7 mouse cellular contexts compared by ENCODE assay signal in the genomic region with DNA sequence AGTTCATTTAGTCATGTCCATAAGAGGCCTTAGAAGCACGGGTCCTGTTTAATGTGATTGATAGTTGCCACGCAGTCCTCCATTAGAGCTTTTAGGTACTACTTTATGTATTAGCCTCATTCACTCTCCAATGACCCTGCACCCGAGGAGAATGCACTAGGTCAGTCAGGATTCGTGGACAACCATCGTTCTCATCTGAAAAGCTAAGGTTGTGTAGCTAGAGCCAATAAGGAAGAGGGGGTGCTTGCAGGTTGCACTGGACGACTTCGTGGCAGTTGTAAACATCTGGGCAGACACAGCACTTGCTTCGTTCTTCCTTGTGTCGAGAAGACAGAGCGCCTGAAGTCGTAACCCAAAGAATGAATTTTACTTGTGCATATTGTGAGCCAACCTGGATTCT. TPM values are rescaled to one million over a fixed set of nuclear protein-coding genes. Genes with fewer than 3 reads are reported as not detected.
A peak's percentile ranks its signal among the peaks of the same experiment; 100 is the strongest.
DNase-seq lines count a peak whose midpoint lies in the region; ATAC-seq lines count a peak whose summit lies in the region.

No protein-coding gene starts in this region.

- no peaks in the 10 kb centered on the region for H3K36me3 ChIP-seq in embryonic facial prominence, embryonic 14.5 days (ENCODE audit: control insufficient read depth, insufficient read depth, low read length)
- no peaks in the 10 kb centered on the region for H3K36me3 ChIP-seq in hindbrain, embryonic 14.5 days (replicated peaks; ENCODE audit: control insufficient read depth, insufficient read depth)
- H3K36me3 ChIP-seq in macrophage (ENCODE audit: inconsistent target), result no peaks in the 10 kb centered on the region

- peak overlapping the region; percentile 95 for H3K9ac ChIP-seq in embryonic facial prominence, embryonic 14.5 days (ENCODE audit: low read depth, low read length)
- peak overlapping the region; percentile 96 for H3K9ac ChIP-seq in hindbrain, embryonic 14.5 days

- no peaks in the 10 kb centered on the region for H3K9me3 ChIP-seq in embryonic facial prominence, embryonic 14.5 days (ENCODE audit: control insufficient read depth, low read length)
- no peaks in the 10 kb centered on the region for H3K9me3 ChIP-seq in hindbrain, embryonic 14.5 days (ENCODE audit: control insufficient read depth, low read length)

- DNase-seq in right cerebral cortex, adult 2 months (ENCODE audit: low spot score in 2 of 2), result peak; percentile 21 to 50
- no peak for DNase-seq in right cerebral cortex, postnatal 10 days (ENCODE audit: low spot score in 2 of 2)
- DNase-seq in embryonic facial prominence, embryonic 14.5 days (ENCODE audit: low spot score), result peak; percentile 13
- DNase-seq in hindbrain, embryonic 14.5 days (ENCODE audit: low spot score), result no peak
- peak; percentile 51 to 54 for DNase-seq in thymus, postnatal 36 days
- no peak for DNase-seq in left cerebral cortex, adult 11 months (ENCODE audit: low spot score)

- no peaks in the 10 kb centered on the region for H3K27me3 ChIP-seq in embryonic facial prominence, embryonic 14.5 days (replicated peaks; ENCODE audit: control insufficient read depth, insufficient read depth, low read length)
- H3K27me3 ChIP-seq in hindbrain, embryonic 14.5 days (ENCODE audit: control insufficient read depth, insufficient read depth, low read length), result no peaks in the 10 kb centered on the region

- H3K79me2 ChIP-seq in macrophage (ENCODE audit: inconsistent target), result peaks cover 77% of the 10 kb centered on the region

- peak overlapping the region; percentile 97 for H3K4me3 ChIP-seq in embryonic facial prominence, embryonic 14.5 days (ENCODE audit: low read depth, low read length)
- H3K4me3 ChIP-seq in hindbrain, embryonic 14.5 days (replicated peaks; ENCODE audit: low read length), result peak overlapping the region; percentile 92
- peak overlapping the region; percentile 86 for H3K4me3 ChIP-seq in macrophage (ENCODE audit: inconsistent target)

- ATAC-seq in embryonic facial prominence, embryonic 14.5 days (ENCODE audit: low read depth), result no peak
- ATAC-seq in hindbrain, embryonic 14.5 days (ENCODE audit: low FRiP score), result peak; percentile 12; the same call in 1 of the 2 replicates

- peaks cover 10% of the 10 kb centered on the region for H3K4me1 ChIP-seq in embryonic facial prominence, embryonic 14.5 days (ENCODE audit: control insufficient read depth, insufficient read depth, low read length)
- peaks cover 39% of the 10 kb centered on the region for H3K4me1 ChIP-seq in hindbrain, embryonic 14.5 days (replicated peaks; ENCODE audit: control insufficient read depth, insufficient read depth, low read length)

- H3K27ac ChIP-seq in embryonic facial prominence, embryonic 14.5 days (replicated peaks; ENCODE audit: low read depth, low read length), result peak overlapping the region; percentile 93
- peak overlapping the region; percentile 95 for H3K27ac ChIP-seq in hindbrain, embryonic 14.5 days
- peak overlapping the region; percentile 82 for H3K27ac ChIP-seq in macrophage

- H3K4me2 ChIP-seq in embryonic facial prominence, embryonic 14.5 days (ENCODE audit: low read depth, low read length), result peak overlapping the region; percentile 89
- H3K4me2 ChIP-seq in hindbrain, embryonic 14.5 days (replicated peaks), result peak overlapping the region; percentile 84

- WGBS in embryonic facial prominence, embryonic 14.5 days, result 1% methylated on average over 11 of the region's 11 CpGs
- WGBS in hindbrain, embryonic 14.5 days, result under 1% methylated on average over 11 of the region's 11 CpGs
- WGBS in macrophage (ENCODE audit: missing documents), result 2% methylated on average over 11 of the region's 11 CpGs

RNA-seq across cellular contexts. Expression of gene Ankrd13a, which starts 0.7 kb away (rescaled TPM):
- polyA plus RNA-seq in embryonic facial prominence, embryonic 14.5 days (2014; fragmentation: Nextera tagmentation; extraction: Ambion mirVana), result 61.4 and 65.4 TPM in 2 replicates
- polyA plus RNA-seq in hindbrain, embryonic 14.5 days (2014; fragmentation: Nextera tagmentation; extraction: Ambion mirVana), result 45.5 and 48.9 TPM in 2 replicates
- total RNA-seq in macrophage (2018; cell fraction: chromatin; rRNA removed), result 100 to 1,000 TPM in 7 of 26 experiments, 10 to 100 TPM in 19; 49.4 to 172 (median 90.9) TPM
- total RNA-seq in macrophage (2018; cell fraction: cytosol; rRNA removed), result 100 to 1,000 TPM; 151 to 275 (median 203) TPM
- 100 to 1,000 TPM in 24 of 26 experiments, 10 to 100 TPM in 2; 77.1 to 174 (median 135) TPM for total RNA-seq in macrophage (2018; cell fraction: nucleus; rRNA removed)
- 144 to 222 TPM (median 173 TPM) in 3 replicates for polyA plus RNA-seq in macrophage (2018)

RNA-seq across cellular contexts. Expression of gene Git2, which starts 1.5 kb away (rescaled TPM):
- polyA plus RNA-seq in embryonic facial prominence, embryonic 14.5 days (2014; fragmentation: Nextera tagmentation; extraction: Ambion mirVana), result 40.1 and 42.0 TPM in 2 replicates
- polyA plus RNA-seq in hindbrain, embryonic 14.5 days (2014; fragmentation: Nextera tagmentation; extraction: Ambion mirVana), result 44.3 and 45.1 TPM in 2 replicates
- total RNA-seq in macrophage (2018; cell fraction: chromatin; rRNA removed), result 100 to 1,000 TPM; 222 to 774 (median 306) TPM
- 10 to 100 TPM; 32.2 to 69.3 (median 50.8) TPM for total RNA-seq in macrophage (2018; cell fraction: cytosol; rRNA removed)
- total RNA-seq in macrophage (2018; cell fraction: nucleus; rRNA removed), result 100 to 1,000 TPM in 21 of 26 experiments, 10 to 100 TPM in 5; 77.4 to 330 (median 164) TPM
- 37.1 to 50.3 TPM (median 46.2 TPM) in 3 replicates for polyA plus RNA-seq in macrophage (2018)

RNA-seq across cellular contexts. Expression of gene 1500011B03Rik, which starts 49.5 kb away (rescaled TPM):
- polyA plus RNA-seq in embryonic facial prominence, embryonic 14.5 days (2014; fragmentation: Nextera tagmentation; extraction: Ambion mirVana), result 97.9 and 99.8 TPM in 2 replicates
- 290 and 308 TPM in 2 replicates for polyA plus RNA-seq in hindbrain, embryonic 14.5 days (2014; fragmentation: Nextera tagmentation; extraction: Ambion mirVana)
- 10 to 100 TPM in 10 of 26 experiments, 1 to 10 TPM in 16; 1.5 to 27.6 (median 5.4) TPM for total RNA-seq in macrophage (2018; cell fraction: chromatin; rRNA removed)
- total RNA-seq in macrophage (2018; cell fraction: cytosol; rRNA removed), result 10 to 100 TPM; 13.5 to 40.9 (median 29.4) TPM
- 10 to 100 TPM in 21 of 26 experiments, 1 to 10 TPM in 5; 5.8 to 46.1 (median 16.3) TPM for total RNA-seq in macrophage (2018; cell fraction: nucleus; rRNA removed)
- polyA plus RNA-seq in macrophage (2018), result 26.6 to 35.2 TPM (median 29.9 TPM) in 3 replicates

Comparison
In these comparisons a context has a peak if more than half of its experiments do, and no peak if none do; other contexts are left out.
1. DNase-seq: peak in right cerebral cortex, adult 2 months (2 of 2), embryonic facial prominence, embryonic 14.5 days (single experiment) and thymus, postnatal 36 days (2 of 2); none in right cerebral cortex, postnatal 10 days (0 of 2), hindbrain, embryonic 14.5 days (single experiment) and left cerebral cortex, adult 11 months (single experiment).
2. Peak in every context shown above with its lines, with median percentiles within 50 percentile points of each other: H3K27ac ChIP-seq and H3K4me3 ChIP-seq.